Mouse (Mus musculus): Measurements from ENCODE around the gene Smad3.

Gene Smad3

GRCm38 (mm10) chr9:63658970-63659371 is 98.8 kb downstream of the Smad3 start:
- no peak for DNase-seq

GRCm38 (mm10) chr9:63658436-63658835 is 99.4 kb downstream of the Smad3 start:
- no peak for DNase-seq

- no peak for DNase-seq
Observed at GRCm38 (mm10) chr9:63657167-63657566, 100.6 kb downstream of the Smad3 start.

GRCm38 (mm10) chr9:63655092-63655491 is 102.7 kb downstream of the Smad3 start:
- no peak for DNase-seq

- DNase-seq = no peak
Observed at GRCm38 (mm10) chr9:63654575-63654974, 103.2 kb downstream of the Smad3 start.

- peak; percentile 31 for DNase-seq
Observed at GRCm38 (mm10) chr9:63653666-63654065, 104.1 kb downstream of the Smad3 start.

- no peak for DNase-seq
Observed at GRCm38 (mm10) chr9:63651594-63651993, 106.2 kb downstream of the Smad3 start.

GRCm38 (mm10) chr9:63650905-63651304 is 106.9 kb downstream of the Smad3 start:
- DNase-seq = no peak

- DNase-seq = peak; percentile 45
Observed at GRCm38 (mm10) chr9:63649841-63650545, 107.8 kb downstream of the Smad3 start.

GRCm38 (mm10) chr9:63648520-63648918 is 109.3 kb downstream of the Smad3 start:
- DNase-seq = no peak

GRCm38 (mm10) chr9:63647581-63648519 is 109.9 kb downstream of the Smad3 start:
- no peak for DNase-seq

GRCm38 (mm10) chr9:63645084-63645483 is 112.7 kb downstream of the Smad3 start:
- no peak for DNase-seq

- DNase-seq = no peak
Observed at GRCm38 (mm10) chr9:63644011-63644410, 113.8 kb downstream of the Smad3 start.

GRCm38 (mm10) chr9:63641983-63642646 is 115.7 kb downstream of the Smad3 start:
- DNase-seq = no peak

- DNase-seq = no peak
Observed at GRCm38 (mm10) chr9:63636113-63636512, 121.7 kb downstream of the Smad3 start.

GRCm38 (mm10) chr9:63633334-63633733 is 124.5 kb downstream of the Smad3 start:
- no peak for DNase-seq

GRCm38 (mm10) chr9:63632924-63633323 is 124.9 kb downstream of the Smad3 start:
- DNase-seq = no peak

- DNase-seq = no peak
Observed at GRCm38 (mm10) chr9:63632045-63632444, 125.7 kb downstream of the Smad3 start.

GRCm38 (mm10) chr9:63625090-63625756 is 132.6 kb downstream of the Smad3 start:
- no peak for DNase-seq

- DNase-seq = no peak
Observed at GRCm38 (mm10) chr9:63623895-63624569, 133.8 kb downstream of the Smad3 start.

- DNase-seq = no peak
Observed at GRCm38 (mm10) chr9:63617967-63618366, 139.8 kb downstream of the Smad3 start.
